Mouse (Mus musculus) adrenal gland, adult 8-10 months (tissue): ENCODE measurements around the gene Prune2. TPM values are rescaled to one million over a fixed set of nuclear protein-coding genes. Genes with fewer than 3 reads are reported as not detected.

ENCODE experiments used
- DNase-seq: peaks from one replicate; pipeline ENCODE4 v3.0.0; 2022
- total RNA-seq, 4 experiments: library from RNA; stranded (reverse); gene quantifications; 2 replicates each; pipeline ENCODE4 v1.2.4; 2022

Gene Prune2
- 10 to 100 TPM; 34.4 to 43.1 (median 40.0) TPM for total RNA-seq

GRCm38 (mm10) chr19:16955613-16956271, at the start of gene Prune2:
Prune2 (plus strand) TSS chr19:16956118.
- peak; percentile 69 for DNase-seq

- no peak for DNase-seq
Measured at GRCm38 (mm10) chr19:16911507-16911906, 44.4 kb upstream of the Prune2 start.

GRCm38 (mm10) chr19:16924516-16924915, 31.4 kb upstream of the Prune2 start:
- no peak for DNase-seq

- DNase-seq: no peak
Measured at GRCm38 (mm10) chr19:16934664-16935063, 21.3 kb upstream of the Prune2 start.

- no peak for DNase-seq
Measured at GRCm38 (mm10) chr19:16948794-16949313, 7.1 kb upstream of the Prune2 start.

- DNase-seq: no peak
Measured at GRCm38 (mm10) chr19:16949341-16949740, 6.6 kb upstream of the Prune2 start.

GRCm38 (mm10) chr19:16950051-16950450, 5.9 kb upstream of the Prune2 start:
- peak; percentile 77 for DNase-seq

- DNase-seq: no peak
Measured at GRCm38 (mm10) chr19:16950664-16951363, 5.1 kb upstream of the Prune2 start.

GRCm38 (mm10) chr19:16954736-16955135, 1.2 kb upstream of the Prune2 start:
- no peak for DNase-seq

- DNase-seq: no peak
Measured at GRCm38 (mm10) chr19:16955231-16955612, 696 bp upstream of the Prune2 start.

- no peak for DNase-seq
Measured at GRCm38 (mm10) chr19:16956319-16956718, 401 bp downstream of the Prune2 start.

GRCm38 (mm10) chr19:16959051-16959450, 3.1 kb downstream of the Prune2 start:
- DNase-seq: no peak

GRCm38 (mm10) chr19:16959551-16959950, 3.6 kb downstream of the Prune2 start:
- peak; percentile 21 for DNase-seq

GRCm38 (mm10) chr19:16961036-16961435, 5.1 kb downstream of the Prune2 start:
- no peak for DNase-seq

- DNase-seq: peak; percentile 26
Measured at GRCm38 (mm10) chr19:16963178-16963577, 7.3 kb downstream of the Prune2 start.

- DNase-seq: no peak
Measured at GRCm38 (mm10) chr19:16968768-16969167, 12.8 kb downstream of the Prune2 start.

GRCm38 (mm10) chr19:16970612-16971011, 14.7 kb downstream of the Prune2 start:
- DNase-seq: no peak

- DNase-seq: no peak
Measured at GRCm38 (mm10) chr19:16978910-16979309, 23.0 kb downstream of the Prune2 start.

- DNase-seq: no peak
Measured at GRCm38 (mm10) chr19:16981743-16982142, 25.8 kb downstream of the Prune2 start.

GRCm38 (mm10) chr19:16984897-16985296, 29.0 kb downstream of the Prune2 start:
- peak; percentile 37 for DNase-seq

GRCm38 (mm10) chr19:16987984-16988383, 32.1 kb downstream of the Prune2 start:
- DNase-seq: no peak

GRCm38 (mm10) chr19:16992151-16992550, 36.2 kb downstream of the Prune2 start:
- no peak for DNase-seq

GRCm38 (mm10) chr19:16994260-16994659, 38.3 kb downstream of the Prune2 start:
- DNase-seq: no peak

GRCm38 (mm10) chr19:16997915-16998314, 42.0 kb downstream of the Prune2 start:
- DNase-seq: no peak
